Mouse (Mus musculus): ENCODE data around the gene Tcte2.

Tcte2 gene

DNA sequence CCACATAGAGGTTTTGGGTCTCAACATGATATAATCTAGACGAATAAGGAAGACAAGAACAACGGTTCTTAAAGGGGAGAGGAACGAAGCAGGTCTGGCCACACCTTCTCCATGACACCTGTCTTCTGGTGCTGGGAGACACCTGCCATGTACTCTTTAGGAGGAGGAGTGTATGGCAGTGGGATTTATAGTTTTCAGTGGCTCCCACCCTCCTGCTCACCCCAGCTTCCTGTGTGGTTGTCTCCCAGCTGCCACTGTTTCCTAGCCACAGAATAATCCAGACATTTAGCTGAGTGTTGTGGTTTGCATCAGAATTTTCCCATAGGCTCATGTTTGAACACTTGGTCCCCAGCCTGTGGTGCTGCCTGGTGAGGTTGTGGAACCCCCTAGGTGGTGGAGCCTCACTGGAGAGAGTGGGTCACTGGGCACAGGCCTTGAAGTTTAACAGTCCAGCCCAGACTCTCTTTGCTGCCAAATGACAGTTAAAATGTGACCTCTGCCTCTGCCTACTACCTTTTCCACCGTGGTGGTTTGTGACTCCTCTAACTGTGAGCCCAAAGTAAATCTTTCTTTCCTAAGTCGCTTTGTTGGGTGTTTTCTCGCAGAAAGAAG is 86.8 kb downstream of the Tcte2 start:
- in situ Hi-C loops (cut with MboI; ENCODE audit: low pct_unique_long_range_greater_than_20kb in 1 of 2, low sequenced_read_pairs in 2 of 2, unreplicated experiment in 1 of 2), result no loop called here

DNA sequence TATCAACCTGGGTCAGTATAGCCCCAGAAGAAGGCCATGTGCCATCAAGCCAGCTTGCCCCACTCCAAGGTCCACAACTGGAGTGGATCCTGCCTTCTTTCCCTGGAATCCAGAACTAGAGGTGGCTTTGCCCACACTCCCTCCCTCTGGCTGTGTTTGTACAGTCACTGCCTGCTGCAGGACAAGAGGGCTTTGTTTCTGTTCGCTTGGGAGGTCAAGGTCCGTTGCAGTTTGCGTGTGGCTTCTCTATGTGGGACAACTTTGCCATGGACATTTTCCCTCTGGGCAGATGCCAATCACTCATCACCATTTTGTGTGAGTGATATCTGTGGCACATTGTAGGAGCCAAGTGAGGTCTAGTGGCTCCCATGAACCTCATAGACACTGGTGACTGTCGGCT is 89.9 kb downstream of the Tcte2 start:
- in situ Hi-C loops (cut with MboI; ENCODE audit: low pct_unique_long_range_greater_than_20kb in 1 of 2, low sequenced_read_pairs in 2 of 2, unreplicated experiment in 1 of 2), result no loop called here

DNA sequence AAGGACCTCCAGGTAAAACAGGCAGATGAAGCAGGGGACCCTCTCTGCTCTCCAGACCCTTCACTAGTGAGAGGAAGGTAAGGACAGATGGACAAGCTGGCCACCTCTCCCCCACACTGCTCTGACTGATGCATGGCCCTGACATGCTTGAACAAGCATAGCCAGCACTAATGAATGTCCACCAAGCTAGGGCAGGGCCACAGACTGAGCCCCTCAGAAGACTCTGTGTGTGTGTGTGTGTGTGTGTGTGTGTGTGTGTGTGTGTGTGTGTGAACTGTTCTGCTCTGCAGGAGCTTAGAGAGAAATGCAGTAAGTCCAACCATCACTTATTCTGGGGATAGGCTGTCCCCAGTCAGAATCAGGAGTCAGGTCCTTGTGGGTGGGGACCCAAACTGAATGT is 91.4 kb downstream of the Tcte2 start:
- in situ Hi-C loops (cut with MboI; ENCODE audit: low pct_unique_long_range_greater_than_20kb in 1 of 2, low sequenced_read_pairs in 2 of 2, unreplicated experiment in 1 of 2), result no loop called here

GRCm38 (mm10) chr17:13669206-13669605 is 92.4 kb downstream of the Tcte2 start:
- in situ Hi-C loops (cut with MboI; ENCODE audit: low pct_unique_long_range_greater_than_20kb in 1 of 2, low sequenced_read_pairs in 2 of 2, unreplicated experiment in 1 of 2), result no loop called here

- in situ Hi-C loops (cut with MboI; ENCODE audit: low pct_unique_long_range_greater_than_20kb in 1 of 2, low sequenced_read_pairs in 2 of 2, unreplicated experiment in 1 of 2), result no loop called here
Measured at GRCm38 (mm10) chr17:13668052-13669015, 93.3 kb downstream of the Tcte2 start.

DNA sequence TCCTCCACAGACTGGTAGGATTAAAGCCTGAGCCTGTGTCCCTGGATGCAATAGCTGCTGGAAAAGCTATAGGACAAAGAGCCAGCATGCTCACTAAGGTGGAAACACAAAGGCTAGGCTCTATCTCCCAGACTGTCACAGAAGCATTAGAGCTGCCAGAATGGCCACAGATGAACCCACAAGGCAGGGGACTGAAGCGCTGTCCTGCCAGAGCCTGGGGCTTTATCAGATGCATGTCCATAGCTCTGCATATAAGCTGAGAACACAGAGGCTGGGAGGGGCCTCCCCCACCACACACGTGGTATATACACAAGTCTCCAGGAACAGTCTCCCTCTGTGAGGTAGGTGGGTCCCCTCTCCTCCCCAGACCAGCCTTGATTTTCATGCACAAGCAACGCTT is 94.6 kb downstream of the Tcte2 start:
- in situ Hi-C loops (cut with MboI; ENCODE audit: low pct_unique_long_range_greater_than_20kb in 1 of 2, low sequenced_read_pairs in 2 of 2, unreplicated experiment in 1 of 2), result no loop called here

DNA sequence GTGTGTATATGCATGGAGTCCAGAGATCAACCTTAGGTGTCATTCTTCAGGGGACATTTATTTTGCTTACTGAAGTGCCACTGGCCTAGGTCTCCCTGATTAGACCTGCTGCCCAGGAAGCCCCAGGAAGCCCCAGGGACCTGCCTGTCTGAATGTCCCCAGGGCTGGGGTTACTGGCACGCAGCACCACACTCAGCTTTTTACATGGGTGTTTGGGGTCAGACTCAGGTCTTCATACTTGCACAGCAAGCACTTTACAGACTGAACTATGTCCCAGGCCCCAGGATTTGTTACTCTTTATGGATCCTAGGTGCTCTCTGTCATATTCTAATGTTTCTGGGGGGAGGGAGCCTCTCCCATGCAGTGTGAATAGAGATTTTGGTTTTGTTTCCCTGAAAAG is 95.9 kb downstream of the Tcte2 start:
- in situ Hi-C loops (cut with MboI; ENCODE audit: low pct_unique_long_range_greater_than_20kb in 1 of 2, low sequenced_read_pairs in 2 of 2, unreplicated experiment in 1 of 2), result no loop called here

- in situ Hi-C loops (cut with MboI; ENCODE audit: low pct_unique_long_range_greater_than_20kb in 1 of 2, low sequenced_read_pairs in 2 of 2, unreplicated experiment in 1 of 2), result no loop called here
Measured at GRCm38 (mm10) chr17:13663386-13664166, 98.0 kb downstream of the Tcte2 start.
